Mouse (Mus musculus) adipocyte (in vitro differentiated cells): ENCODE data around the gene Rhbdl1.
A peak's percentile ranks its signal among the peaks of the same experiment; 100 is the strongest.

Experiments
- DNase-seq: peaks from one replicate; pipeline ENCODE4 v3.0.0-alpha.2; 2016; ENCODE audit warnings: low spot score

Rhbdl1 gene

DNA sequence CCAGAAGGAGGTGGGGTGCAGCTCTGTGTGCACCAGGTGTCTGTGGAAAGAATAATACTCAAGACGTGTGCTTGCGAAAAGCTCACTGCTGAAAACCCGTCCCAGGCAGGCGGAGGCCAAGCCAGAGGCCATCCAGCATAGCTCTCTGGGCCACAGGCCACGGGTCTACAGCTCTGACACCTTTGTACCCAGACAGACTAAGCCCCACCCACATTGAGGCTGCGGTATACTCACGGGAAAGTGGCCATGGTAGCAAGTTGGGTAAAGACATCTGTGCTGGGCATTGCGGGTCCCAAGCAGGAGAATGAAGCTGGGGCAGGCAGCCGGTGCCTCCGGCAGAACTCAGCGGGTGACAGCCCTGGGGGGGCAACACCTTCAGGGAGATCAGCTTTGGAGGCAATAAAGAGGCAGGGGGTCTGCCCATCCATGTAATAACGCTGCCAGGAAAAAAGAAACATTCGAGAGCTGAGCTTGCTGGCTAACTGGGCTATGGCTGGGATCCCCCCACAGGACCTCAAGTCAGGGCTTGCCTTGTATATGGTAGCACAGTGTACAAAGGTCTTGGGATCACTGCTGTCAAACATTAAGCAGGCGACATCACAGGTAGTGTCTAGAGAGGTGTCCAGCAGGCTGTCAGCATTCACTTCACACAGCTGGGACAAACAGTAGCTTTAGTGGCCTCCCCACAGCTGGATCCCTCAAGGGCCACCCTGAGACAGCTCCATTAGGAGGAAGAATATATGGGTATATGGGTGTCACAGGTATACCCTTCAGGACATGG lies 2.5 kb upstream of the Rhbdl1 start:
- DNase-seq: peak; percentile 76

DNA sequence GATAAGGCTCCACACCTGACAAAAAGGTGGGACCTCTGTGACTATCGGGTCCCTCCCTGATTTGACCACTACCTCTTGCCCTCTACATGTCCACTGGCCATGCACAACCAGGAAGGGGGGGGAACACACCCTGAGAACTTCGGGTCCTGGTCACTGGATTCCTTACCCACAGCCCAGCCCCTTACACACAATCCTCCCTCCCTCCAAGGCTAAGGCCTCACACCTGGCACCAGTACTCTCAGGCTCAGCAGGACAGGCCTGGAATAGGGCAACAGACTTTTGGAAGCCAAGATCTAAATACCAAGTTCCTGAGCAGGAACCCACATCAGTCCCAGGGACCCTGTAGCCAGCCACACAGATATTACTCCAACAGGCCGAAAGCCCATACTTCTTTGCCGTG lies 1.8 kb upstream of the Rhbdl1 start:
- DNase-seq: no peak

- DNase-seq: no peak
Measured at GRCm38 (mm10) chr17:25837533-25837932, 438 bp upstream of the Rhbdl1 start.

DNA sequence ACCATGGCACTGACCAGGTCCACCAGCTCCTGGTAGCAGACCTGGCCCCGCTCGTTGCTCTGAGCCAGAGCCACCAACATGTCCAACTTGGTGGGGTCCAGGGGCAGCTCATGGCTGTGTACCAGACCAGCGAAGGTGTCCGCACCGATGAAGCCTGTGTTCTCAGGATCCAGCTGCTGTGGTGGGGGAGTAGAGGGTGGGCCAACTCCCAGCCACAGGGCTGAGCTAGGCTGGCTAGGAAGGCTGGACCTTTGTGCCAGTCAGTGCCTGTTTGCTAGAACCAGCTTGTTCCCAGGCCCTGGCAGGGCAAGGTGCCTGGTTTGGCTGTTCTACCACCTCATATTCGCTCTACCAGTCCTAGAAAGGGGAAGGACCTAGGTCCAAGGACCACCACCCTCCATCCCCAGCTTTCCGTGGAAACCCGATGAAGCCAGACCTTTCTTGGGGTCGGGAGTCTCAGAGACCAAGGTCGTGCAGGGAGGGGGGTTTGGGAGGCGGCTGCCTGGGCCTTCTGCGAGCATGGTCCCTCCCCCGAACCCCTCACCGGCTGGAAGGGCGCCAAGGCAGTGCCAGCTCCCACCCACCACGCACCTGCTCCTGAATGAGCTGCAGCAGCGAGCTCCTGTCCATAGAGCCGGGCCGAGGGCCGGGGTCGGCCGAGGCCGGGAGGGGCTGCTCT lies 559 bp downstream of the Rhbdl1 start:
- DNase-seq: peak; percentile 62

- DNase-seq: no peak
Measured at GRCm38 (mm10) chr17:25835816-25836215, 1.3 kb downstream of the Rhbdl1 start.

- DNase-seq: no peak
Measured at GRCm38 (mm10) chr17:25835301-25835700, 1.8 kb downstream of the Rhbdl1 start.

DNA sequence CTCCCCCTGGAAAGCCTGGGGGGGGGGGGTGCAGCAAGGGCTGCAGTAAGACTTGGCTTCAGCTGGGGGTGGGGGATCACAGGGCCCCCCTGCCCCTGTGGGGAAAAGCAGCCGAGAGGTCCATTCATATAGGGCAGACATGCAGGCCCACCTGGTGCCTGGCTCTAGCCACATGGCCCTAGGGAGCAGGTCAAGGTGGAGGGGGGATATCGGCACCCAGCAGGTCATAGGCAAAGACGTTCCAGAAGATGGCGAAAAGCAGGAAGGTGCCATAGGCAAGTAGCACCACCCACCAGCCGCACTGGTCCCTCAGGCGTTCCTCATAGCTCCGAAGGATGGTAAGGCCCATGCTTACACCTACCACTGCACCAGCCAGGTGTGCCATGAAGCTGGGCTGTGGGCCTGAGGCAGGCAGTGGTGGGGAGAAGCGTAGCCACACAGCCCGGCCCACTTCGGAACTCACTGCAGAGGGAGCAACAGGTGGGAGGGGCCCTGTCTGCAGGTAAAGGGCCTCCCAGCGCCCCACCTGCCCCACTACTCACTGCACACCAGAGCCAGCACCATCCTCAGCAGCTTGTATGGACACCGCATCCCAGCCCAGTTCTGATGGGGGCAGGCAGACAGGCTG lies 2.4 kb downstream of the Rhbdl1 start:
- no peak for DNase-seq

DNA sequence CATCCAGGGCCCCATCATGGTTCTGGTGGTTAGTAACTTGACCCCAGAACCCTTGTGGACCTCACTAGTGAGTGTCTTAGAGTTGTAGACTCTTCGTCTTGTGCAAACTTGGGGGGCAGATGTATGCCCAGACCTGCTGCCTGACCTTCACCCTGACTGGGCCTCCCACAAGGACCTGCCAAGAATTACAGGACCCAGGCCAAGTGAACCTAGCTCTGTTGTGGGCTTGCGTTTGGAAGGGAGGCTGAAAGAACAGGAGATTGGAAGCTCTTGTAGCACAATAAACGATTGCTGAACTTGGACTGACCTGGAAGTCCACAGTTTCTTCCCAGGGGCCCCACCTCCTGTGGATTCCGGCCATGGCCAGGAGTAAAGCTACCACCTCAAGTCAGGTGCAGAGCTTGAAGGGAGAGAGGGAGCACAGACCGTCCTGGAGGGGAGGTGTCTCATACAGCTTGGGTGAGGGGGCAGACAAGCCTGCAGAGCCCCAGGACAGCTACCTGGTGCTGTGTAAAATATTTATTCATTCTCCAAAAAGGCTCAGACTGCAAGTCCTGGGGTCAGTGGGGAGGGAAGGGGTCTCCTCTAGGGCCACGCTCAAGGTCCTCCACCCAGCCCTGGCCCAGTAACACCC lies 3.0 kb downstream of the Rhbdl1 start:
- peak; percentile 66 for DNase-seq

DNA sequence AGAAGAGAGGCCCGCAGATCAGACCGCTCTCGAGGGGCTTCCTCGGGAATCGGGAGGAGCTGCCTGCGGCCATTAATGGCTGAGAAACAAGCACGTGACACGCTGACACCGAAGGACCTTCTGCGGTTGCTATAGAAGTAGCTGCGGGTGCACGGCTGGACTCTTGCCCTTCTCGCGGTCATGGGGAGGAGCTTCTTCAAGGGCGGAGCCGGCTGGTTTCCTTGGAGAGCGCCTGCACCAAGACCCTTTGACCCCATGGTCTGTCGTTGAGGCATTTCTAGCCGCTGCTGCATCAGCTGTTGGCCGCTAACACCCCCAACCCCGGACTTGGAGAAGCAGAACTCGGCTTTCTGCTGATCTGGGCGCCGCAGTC lies 3.8 kb downstream of the Rhbdl1 start, which contains the start of gene Stub1:
TSS of gene Stub1 (minus strand) at position 114 of the 373 bp plus-strand sequence.
- peak; percentile 98 for DNase-seq

DNA sequence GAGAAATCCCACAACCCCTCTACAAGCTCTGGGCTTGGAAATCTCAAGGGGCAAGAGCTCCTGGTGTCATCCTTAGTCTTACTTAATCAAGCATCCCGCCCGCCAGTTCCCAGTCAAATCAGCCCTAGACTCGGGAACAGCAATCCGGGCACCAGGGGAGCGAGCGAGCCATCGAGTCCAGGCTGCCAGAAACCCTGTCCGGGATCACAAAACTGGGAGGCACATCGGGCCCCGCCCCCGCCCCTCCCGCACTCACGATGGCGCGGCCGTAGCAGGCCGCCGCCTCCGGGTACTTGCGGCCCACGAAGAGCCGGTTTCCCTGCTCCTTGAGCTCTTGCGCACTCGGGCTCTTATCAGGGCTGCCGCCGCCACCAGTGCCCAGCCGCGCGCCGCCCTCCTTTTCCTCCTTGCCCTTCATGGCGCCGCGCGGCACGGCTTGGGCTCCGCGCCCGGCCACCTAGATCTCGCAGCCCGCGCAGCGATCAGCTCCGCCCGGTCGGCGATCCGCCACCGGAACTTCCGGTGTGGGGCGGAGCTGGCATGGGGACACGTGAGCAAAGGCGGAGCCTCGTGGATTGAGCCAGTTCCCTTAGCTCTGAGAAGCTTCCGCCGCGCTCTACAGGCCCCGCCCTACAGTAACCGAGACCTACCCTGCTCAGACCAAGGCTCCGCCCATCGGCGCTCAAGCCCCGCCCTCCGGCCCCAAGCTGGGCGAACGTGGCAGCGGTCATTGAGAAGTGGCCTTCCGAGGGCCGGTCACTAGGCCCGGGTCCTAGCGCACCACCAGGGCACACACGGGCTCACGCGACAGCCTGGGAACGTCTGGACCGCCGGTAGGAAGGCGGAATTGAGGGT lies 4.4 kb downstream of the Rhbdl1 start:
- peak; percentile 100 for DNase-seq

DNA sequence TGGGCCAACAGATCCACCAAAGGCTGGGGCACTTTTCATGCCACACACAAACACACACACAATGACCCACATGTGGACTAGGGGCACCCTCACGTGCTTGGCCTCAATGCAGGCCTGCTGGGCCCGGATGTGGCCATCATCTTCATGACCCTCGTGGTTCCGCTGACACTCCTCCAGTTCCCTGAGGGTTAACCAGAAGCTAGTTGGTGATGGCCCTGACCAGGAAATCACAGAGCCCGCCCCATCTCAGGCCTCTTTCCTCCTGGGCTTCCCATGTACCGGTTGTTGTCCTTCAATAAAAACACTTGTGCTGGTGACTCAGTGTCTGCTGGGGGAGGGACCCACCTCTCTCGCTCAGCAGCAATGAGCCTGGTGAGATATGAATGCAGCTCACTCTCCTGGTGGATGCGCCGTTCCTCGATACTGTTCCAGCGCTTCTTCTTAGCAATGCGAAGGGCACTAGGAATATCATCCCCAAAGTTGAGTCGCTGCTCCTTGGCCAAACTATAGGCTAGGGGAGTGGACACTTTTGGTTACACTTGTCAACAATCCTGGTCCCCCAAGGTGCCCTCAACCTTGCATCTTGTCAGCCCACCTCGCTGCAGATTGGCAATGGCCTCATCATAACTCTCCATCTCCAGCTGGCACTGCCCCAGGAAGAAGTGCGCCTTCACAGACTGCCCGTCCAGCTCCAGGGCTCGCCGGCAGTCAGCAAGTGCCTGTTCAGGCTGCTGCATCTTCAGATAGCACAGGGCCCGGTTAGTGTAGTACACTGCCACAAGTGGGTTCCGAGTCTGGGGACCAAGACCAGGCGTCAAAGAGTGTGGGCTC lies 5.4 kb downstream of the Rhbdl1 start:
- DNase-seq: peak; percentile 48

DNA sequence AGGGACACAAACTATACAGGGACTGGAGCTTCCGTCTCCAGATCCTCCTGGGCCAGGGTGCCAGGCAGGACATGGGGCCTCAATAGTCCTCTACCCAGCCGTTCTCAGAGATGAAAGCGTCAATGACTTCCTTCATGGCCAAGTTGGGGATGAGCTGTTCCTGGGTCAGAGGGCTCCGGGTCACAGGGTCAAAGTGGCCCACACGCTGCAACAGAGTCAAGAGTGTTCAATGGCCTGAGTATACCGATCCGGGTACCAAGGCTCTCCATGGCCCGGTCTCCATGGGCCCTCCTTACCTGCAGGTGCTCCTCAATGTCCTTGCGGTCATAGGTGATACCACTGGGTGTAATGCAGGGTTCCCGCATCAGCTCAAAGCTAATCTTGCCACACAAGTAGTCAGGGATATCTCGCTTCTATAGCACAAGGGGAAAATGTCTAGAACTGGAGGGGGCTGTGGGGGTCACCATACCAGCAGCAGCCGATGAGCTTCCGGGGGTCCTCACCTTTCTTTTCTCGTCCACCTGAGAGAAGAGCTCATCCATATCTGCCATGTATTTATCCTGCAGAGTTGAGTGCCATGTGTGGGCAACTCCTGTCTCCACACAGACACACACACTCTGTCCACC lies 6.2 kb downstream of the Rhbdl1 start:
- DNase-seq: no peak

GRCm38 (mm10) chr17:25830200-25830753 lies 6.8 kb downstream of the Rhbdl1 start:
- DNase-seq: no peak

GRCm38 (mm10) chr17:25829558-25830017 lies 7.5 kb downstream of the Rhbdl1 start:
- DNase-seq: no peak

GRCm38 (mm10) chr17:25828712-25829557 lies 8.2 kb downstream of the Rhbdl1 start, which contains the start of gene Jmjd8:
Jmjd8 (plus strand) TSS chr17:25828867.
- peak; percentile 63 for DNase-seq

- DNase-seq: no peak
Measured at GRCm38 (mm10) chr17:25828223-25828594, 8.9 kb downstream of the Rhbdl1 start.

DNA sequence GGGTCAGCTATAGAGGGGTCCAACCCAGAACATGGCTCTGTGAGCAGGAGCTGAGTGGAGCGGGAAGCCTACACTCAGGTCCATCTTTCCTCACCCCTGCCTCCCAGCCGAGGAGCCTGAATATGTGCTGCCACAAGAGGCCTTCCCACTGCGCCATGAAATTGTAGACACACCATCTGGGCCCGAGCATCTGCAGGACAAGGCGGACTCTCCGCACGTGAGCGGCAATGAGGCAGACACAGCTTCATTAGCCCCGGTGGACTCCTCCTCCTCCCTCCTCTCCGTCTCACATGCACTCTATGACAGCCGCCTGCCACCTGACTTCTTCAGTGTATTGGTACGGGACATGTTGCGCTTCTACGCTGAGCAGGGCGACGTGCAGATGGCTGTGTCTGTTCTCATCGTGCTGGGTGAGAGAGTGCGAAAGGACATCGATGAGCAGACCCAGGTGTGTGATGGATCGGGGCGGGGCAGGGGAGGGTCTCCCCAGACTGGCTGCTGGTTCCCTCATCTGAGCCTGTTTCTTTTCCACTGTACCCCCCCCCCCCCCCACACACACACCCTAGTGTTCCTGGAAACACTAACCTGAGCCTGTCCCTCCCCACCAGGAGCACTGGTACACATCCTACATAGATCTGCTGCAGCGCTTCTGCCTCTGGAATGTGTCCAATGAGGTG lies 9.4 kb downstream of the Rhbdl1 start:
- no peak for DNase-seq

DNA sequence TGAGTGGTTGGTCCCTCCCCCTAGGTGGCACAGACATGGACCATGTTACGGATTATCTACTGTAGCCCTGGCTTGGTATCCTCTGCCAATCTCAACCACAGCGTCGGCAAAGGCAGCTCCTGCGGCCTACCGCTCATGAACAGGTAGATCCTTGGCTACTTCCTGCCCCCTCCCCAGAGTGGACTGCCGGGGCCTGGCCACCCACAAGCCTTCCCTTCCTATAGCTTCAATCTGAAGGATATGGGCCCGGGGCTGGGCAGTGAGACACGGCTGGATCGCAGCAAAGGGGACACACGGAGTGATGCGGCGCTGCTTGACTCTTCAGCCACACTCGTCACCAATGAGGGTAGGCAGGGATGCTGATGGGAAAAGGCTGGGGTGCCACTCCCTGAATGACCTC lies 10.1 kb downstream of the Rhbdl1 start:
- no peak for DNase-seq
